Mouse (Mus musculus) hindbrain, postnatal 0 days (tissue): ENCODE results near the gene Ssna1. TPM values are rescaled to one million over a fixed set of nuclear protein-coding genes. Genes with fewer than 3 reads are reported as not detected.
A peak's percentile ranks its signal among the peaks of the same experiment; 100 is the strongest.

Experiments
- ATAC-seq: fragments of 200-750 bp; cut with Nextera tagmentation; 2 replicates; pipeline ENCODE4 v1.8.0; 2017; ENCODE audit warnings: mild to moderate bottlenecking, moderate TSS enrichment, moderate library complexity
- DNase-seq: peaks from one replicate; pipeline ENCODE4 v3.0.0-alpha.2; 2015; ENCODE audit warnings: low spot score
- H3K27ac ChIP-seq: fragments of 300-500 bp; sonication (generic); 2 replicates; pipeline ENCODE4 v1.5.1; 2014; ENCODE audit warnings: mild to moderate bottlenecking
- H3K27me3 ChIP-seq: fragments of 300-500 bp; sonication (generic); 2 replicates; pipeline ENCODE4 v1.6.1; 2014; ENCODE audit warnings: low read length, mixed read lengths; ENCODE audit not compliant: insufficient read depth
- H3K36me3 ChIP-seq: fragments of 300-500 bp; sonication (generic); 2 replicates; pipeline ENCODE4 v1.6.1; 2014; ENCODE audit warnings: low read length, mixed read lengths; ENCODE audit not compliant: insufficient read depth
- H3K4me1 ChIP-seq: fragments of 300-500 bp; sonication (generic); 2 replicates; pipeline ENCODE4 v1.6.1; 2014; ENCODE audit warnings: antibody characterized with exemption, low read length, mixed read lengths; ENCODE audit not compliant: insufficient read depth
- H3K4me2 ChIP-seq: fragments of 300-500 bp; sonication (generic); 2 replicates; pipeline ENCODE4 v1.6.1; 2014; ENCODE audit warnings: low read depth, mild to moderate bottlenecking, low read length, moderate library complexity, mixed read lengths
- H3K4me3 ChIP-seq: fragments of 300-500 bp; sonication (generic); 2 replicates; pipeline ENCODE4 v1.5.1; 2014; ENCODE audit warnings: low read length
- H3K9ac ChIP-seq: fragments of 300-500 bp; sonication (generic); replicated peaks from 2 replicates; pipeline ENCODE4 v1.6.1; 2014; ENCODE audit warnings: mild to moderate bottlenecking, low read length, moderate library complexity, mixed read lengths
- H3K9me3 ChIP-seq: fragments of 300-500 bp; sonication (generic); 2 replicates; pipeline ENCODE4 v1.6.1; 2016; ENCODE audit warnings: low read length, mixed read lengths
- CTCF ChIP-seq: IDR thresholded peaks from 2 replicates; pipeline ENCODE4 v1.5.1; 2016; ENCODE audit warnings: antibody characterized with exemption, control low read depth, low read depth
- WGBS: fragments of 180-500 bp; shearing (Covaris S2); extraction: QIAGEN DNeasy Blood & Tissue Kit; methylation state at CpG from one replicate; pipeline ENCODE4 v1.1.7; 2014; 5-methylcytosine and 5-hydroxymethylcytosine counted together
- polyA plus RNA-seq: library from polyadenylated mRNA; unstranded; fragments of >200 nt; fragmentation: Nextera tagmentation; extraction: Ambion mirVana; gene quantifications from 2 replicates; pipeline ENCODE4 v1.2.1, GENCODE M21; 2015
- total RNA-seq: library from RNA; depleted of rRNA; stranded (reverse); fragments of >200 nt; gene quantifications from 2 replicates; pipeline ENCODE4 v1.2.3, GENCODE M21; 2014

Gene Ssna1
- total and polyA plus RNA-seq, 2 experiments from 2014 or later = 120 to 165 TPM

DNA sequence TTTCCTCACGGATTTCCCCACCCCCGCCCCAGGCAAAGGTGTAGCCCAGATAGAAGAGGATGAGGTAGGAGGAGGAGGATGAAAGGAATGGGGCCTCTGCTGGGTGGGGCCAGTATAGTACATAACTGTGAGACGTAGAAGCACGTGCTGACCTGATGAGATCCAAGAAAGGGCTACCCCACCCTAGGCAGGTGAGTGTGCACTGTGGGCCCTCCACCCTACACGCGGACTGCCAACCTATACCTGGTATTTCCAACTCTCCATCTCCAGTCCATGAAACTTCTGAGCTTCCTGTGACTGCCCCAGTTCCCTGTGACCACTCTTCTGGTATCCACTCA, 30.8 kb downstream of the Ssna1 start:
- Histone ChIP-seq H3K36me3 (peaks cover 5% of the 10 kb centered on the region; the same call in 1 of the 2 replicates), H3K9me3 (no peaks in the 10 kb centered on the region), H3K4me1 (peaks cover 12% of the 10 kb centered on the region), H3K4me2 (peak overlapping the region; percentile 88), H3K9ac (peak overlapping the region; percentile 73; the same call in 1 of the 2 replicates), H3K27ac (peak overlapping the region; percentile 80; the same call in 1 of the 2 replicates), H3K4me3 (peak overlapping the region; percentile 56), H3K27me3 (no peaks in the 10 kb centered on the region)
- DNase-seq (no peak), ATAC-seq (peak; percentile 43)
- TF ChIP-seq CTCF = no peak
- 13% methylated on average over 6 of the region's 6 CpGs for WGBS

DNA sequence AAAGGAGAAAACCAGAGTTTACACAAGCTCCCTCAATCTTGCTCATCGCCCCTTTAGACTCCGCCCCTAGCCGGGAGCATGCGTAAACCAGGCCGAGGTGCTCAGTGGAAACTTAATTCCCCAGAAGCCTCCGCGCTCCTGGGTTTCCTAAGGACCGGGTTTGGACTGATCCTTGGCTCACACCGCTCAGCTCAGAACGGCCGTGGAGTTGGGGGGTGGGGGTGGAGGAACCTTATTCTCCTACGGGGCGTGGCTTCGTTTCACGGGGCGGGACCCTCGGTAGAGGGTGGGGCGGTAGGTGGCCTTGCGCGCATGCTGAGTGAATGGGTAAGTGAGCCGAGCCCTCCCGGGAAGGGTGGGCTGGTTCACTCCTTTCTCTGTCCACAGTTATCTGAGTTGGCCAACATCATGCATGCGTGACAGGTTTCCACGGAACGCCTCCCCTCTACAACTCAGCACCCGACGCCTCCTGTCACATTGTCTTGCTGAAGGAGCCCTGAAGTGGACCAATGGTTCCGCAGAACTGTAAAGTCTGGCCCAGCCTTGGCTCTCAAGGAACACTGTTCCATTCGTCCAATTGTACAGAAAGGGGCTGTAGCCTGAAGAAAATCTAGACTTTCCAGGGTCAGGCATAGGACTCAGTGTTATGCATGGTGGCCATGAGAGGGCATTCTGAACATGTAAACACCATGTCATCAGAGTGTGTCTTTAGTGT, 31.4 kb downstream of the Ssna1 start:
- WGBS = under 1% methylated on average over 29 of the region's 29 CpGs
- no peaks in the 10 kb centered on the region for H3K9me3 ChIP-seq
- H3K27ac ChIP-seq = peak overlapping the region; percentile 80
- peaks cover 12% of the 10 kb centered on the region for H3K4me1 ChIP-seq
- peak overlapping the region; percentile 88 for H3K4me2 ChIP-seq
- no peak; the same call in 1 of the 2 replicates for TF ChIP-seq CTCF
- peak overlapping the region; percentile 73; the same call in 1 of the 2 replicates for H3K9ac ChIP-seq
- peak overlapping the region; percentile 56 for H3K4me3 ChIP-seq
- peaks cover 5% of the 10 kb centered on the region; the same call in 1 of the 2 replicates for H3K36me3 ChIP-seq
- DNase-seq = peak; percentile 87
- peak; percentile 73 for ATAC-seq
- no peaks in the 10 kb centered on the region for H3K27me3 ChIP-seq

DNA sequence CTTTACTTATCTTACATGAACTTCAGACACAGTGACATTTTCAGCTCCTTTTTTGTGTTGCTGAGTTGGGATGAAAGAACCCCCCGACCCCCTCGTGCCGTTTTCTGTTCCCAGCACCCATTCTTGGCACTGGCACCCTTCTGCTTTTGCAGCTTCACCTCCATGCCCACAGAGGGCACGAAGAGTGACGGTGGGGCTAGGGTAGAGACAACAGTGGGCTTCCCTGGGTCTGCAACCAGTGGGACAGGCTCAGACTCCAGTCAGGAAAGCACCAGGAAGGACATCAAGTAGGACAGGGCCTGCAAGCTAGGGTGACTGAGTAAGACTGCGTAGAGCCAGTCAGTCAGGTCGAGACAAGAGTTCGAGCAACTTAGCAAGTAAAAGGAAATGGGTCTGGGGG, 31.9 kb downstream of the Ssna1 start:
- 0 out of 2 replicates have a peak, but pooled peaks have one; percentile 1 for ATAC-seq
- DNase-seq = no peak
- Histone ChIP-seq H3K9me3 (no peaks in the 10 kb centered on the region), H3K27me3 (no peaks in the 10 kb centered on the region), H3K4me3 (peak overlapping the region; percentile 56; the same call in 1 of the 2 replicates), H3K4me1 (peaks cover 12% of the 10 kb centered on the region), H3K36me3 (peaks cover 5% of the 10 kb centered on the region; the same call in 1 of the 2 replicates), H3K27ac (peak overlapping the region; percentile 80), H3K9ac (no peak overlapping the region), H3K4me2 (peak overlapping the region; percentile 88)
- WGBS = 52% methylated on average over 8 of the region's 8 CpGs
- TF ChIP-seq CTCF = no peak

DNA sequence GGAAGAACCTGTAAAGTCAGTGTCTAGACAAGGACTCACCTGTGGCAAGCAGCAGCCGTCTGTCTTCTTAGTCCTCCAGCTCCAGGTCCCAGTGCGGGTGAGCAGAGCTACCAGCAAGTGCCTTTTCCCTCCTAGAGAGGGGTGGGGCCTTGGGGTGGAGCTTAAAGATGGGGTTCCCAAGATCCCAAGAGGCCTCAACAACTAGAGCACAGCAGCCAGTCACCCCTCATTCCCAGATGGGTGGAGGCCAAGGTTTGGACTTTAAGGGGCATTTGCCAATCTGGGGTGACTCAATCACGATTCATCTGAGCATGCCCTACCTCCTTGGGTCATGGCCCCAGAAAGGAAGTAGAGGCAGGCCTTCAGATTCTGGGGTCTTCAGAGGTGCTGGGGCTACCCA, 32.5 kb downstream of the Ssna1 start:
- H3K36me3 ChIP-seq = peaks cover 5% of the 10 kb centered on the region; the same call in 1 of the 2 replicates
- H3K4me3 ChIP-seq = no peak overlapping the region
- no peak for DNase-seq
- H3K27me3 ChIP-seq = no peaks in the 10 kb centered on the region
- peaks cover 12% of the 10 kb centered on the region for H3K4me1 ChIP-seq
- WGBS = 88% methylated on average over 3 of the region's 3 CpGs
- H3K9ac ChIP-seq = no peak overlapping the region
- no peak for ATAC-seq
- H3K4me2 ChIP-seq = no peak overlapping the region
- TF ChIP-seq CTCF = no peak
- no peak overlapping the region for H3K27ac ChIP-seq
- H3K9me3 ChIP-seq = no peaks in the 10 kb centered on the region

DNA sequence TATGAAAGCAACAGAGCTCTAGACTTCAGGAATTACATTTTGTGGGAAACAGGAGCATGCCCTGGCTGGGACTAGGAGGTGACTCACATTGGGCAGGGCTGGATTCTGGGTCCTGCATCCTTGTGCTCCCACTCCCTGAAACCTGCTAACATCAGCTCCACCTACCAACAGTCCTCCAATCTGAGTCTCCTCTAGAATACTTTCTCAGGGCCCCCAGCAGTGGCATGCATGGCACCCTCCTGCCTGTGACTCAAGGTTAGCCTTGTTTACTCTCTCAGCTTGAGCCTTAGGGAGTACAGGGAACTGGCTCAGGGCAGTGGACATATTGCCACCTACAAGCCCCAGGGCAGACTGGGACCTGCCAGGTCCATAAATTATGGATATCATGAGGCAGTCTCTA, 34.1 kb downstream of the Ssna1 start:
- Histone ChIP-seq H3K27me3 (no peaks in the 10 kb centered on the region), H3K9ac (no peak overlapping the region)
- TF ChIP-seq CTCF = no peak

DNA sequence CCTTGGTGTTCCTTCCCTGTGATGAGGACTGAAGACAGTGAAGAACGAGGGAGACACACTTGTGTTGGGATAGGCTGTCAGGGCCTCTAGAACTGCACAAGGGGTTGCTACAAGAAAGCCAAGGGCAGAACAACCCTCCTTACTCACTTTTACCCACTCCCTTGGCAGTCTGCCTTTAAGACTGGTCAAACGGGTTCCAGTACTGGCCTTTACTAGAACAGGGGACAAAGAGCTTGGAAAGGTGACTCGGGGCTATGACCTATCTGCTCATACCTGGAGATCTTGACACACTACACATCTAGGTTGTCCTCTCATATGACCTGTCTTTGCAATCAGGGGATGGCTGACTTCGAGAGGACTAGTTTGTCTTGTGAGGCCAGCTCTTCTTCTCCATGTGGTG, 34.7 kb downstream of the Ssna1 start:
- Histone ChIP-seq H3K36me3 (no peaks in the 10 kb centered on the region), H3K27me3 (no peaks in the 10 kb centered on the region), H3K9me3 (no peaks in the 10 kb centered on the region), H3K4me3 (no peak overlapping the region), H3K4me1 (peaks cover 12% of the 10 kb centered on the region), H3K27ac (no peak overlapping the region), H3K9ac (no peak overlapping the region), H3K4me2 (no peak overlapping the region)
- WGBS = 72% methylated on average over 4 of the region's 4 CpGs
- ATAC-seq = no peak
- no peak for DNase-seq
- TF ChIP-seq CTCF = no peak

More for the DNA sequence above, 34.1 kb downstream of the Ssna1 start:
- no peaks in the 10 kb centered on the region for H3K36me3 ChIP-seq
- peaks cover 12% of the 10 kb centered on the region for H3K4me1 ChIP-seq
- DNase-seq (no peak), ATAC-seq (no peak)
- no peak overlapping the region for H3K4me2 ChIP-seq
- H3K9me3 ChIP-seq = no peaks in the 10 kb centered on the region
- no peak overlapping the region for H3K27ac ChIP-seq
- no peak overlapping the region for H3K4me3 ChIP-seq

DNA sequence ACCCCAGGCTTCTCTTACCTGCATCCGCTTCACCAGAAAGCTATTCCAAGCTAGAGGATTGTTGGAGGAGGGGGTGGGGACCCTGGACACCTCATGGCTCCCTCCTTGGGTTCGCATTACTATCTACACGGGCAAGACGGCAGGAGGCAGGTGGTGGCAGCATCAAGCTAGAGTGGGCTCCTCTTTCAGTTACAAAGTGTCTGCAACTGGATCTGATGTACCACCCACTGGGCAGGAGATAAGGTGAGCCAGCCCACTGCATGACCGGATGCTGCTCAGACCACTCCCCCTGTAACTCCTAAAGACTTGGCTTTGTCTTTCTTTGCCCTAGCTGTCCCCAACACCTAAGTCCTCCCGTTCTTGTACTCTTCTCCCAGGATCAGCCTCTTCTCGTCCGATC, 35.6 kb downstream of the Ssna1 start, which contains the start of gene Rnf224:
Rnf224 (minus strand) TSS at position 174 of the 400 bp plus-strand sequence.
- 36% methylated on average over 8 of the region's 8 CpGs for WGBS
- ATAC-seq (no peak), DNase-seq (no peak)
- H3K36me3 ChIP-seq = no peaks in the 10 kb centered on the region
- no peak within 1 kb of the TSS for H3K4me2 ChIP-seq
- no peak within 1 kb of the TSS for H3K9ac ChIP-seq
- no peak for TF ChIP-seq CTCF
- H3K4me1 ChIP-seq = peaks cover 7% of the 10 kb centered on the region
- no peaks in the 10 kb centered on the region for H3K27me3 ChIP-seq
- H3K9me3 ChIP-seq = no peaks in the 10 kb centered on the region
- no peak within 1 kb of the TSS for H3K4me3 ChIP-seq
- no peak within 1 kb of the TSS for H3K27ac ChIP-seq
